Mouse (Mus musculus): ENCODE data around the gene B4galnt3.
"Not testable (repeated sequence)": the region's sequence is repeated elsewhere in the genome, so short reads cannot be mapped to it uniquely, and the experiment has no call there.

B4galnt3 gene

DNA sequence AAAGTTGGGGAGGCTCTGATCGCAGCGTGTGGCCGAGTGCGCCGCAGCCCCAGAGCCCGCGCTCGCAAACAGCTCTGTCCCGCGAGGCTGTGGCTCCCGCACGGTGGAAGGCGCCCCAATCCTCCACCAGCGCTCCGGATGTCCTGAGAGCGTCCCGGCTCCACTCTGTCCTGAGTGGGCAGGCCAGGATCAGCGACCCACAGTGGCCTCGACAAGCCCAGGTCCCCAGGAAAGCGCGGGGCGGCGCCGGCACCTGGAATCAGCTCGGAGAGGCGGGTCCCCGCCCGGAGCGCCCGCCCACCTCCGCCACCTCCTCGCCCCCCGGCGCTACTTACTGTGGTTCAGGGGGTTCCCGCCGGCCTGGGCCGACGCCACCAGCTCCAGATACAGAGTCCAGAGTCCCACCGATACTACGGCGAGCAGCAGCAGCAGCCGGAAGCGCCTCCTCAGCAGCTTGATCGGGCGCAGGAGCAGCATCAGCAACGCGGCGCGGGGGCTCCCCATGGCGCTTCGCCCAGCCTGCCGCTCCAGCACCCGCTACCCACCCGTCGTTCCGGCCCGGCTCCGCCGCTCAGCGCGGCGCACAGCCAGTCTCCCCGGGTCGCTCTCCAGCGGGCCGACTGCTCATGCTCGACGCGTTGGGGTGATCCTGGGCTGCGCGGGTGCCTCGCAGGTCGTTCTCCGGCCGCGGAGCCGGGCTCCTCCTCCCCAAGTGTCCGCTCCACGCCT, at the start of gene B4galnt3, which contains the start of gene D330020A13Rik:
B4galnt3 (minus strand) TSS at position 504 of the 729 bp plus-strand sequence.
D330020A13Rik (plus strand) TSS at position 309 of the 729 bp plus-strand sequence.
- DNase-seq (ENCODE audit: low spot score in 2 of 2): peak in 1 of 2 experiments; percentile 37

DNA sequence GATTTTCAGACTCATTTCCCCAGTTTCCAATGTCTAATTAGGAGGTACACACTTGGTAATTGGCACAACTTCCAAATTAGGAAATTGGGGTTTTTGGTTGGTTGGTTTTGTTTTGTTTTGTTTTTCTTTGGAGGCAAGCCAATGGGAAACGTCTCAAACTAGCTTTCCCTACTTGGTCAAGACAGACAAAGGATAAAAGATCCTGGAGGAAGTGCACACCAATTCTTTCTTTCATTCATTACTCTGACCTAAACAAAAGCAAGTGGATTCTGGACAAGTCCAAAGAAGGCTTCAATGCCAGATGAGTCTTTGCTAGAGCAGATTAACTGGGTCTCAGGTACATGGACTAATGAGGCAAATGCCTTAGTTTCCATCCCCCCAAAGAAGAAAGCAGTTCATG, 49.6 kb upstream of the B4galnt3 start:
- DNase-seq (ENCODE audit: low spot score in 2 of 2): no peak

DNA sequence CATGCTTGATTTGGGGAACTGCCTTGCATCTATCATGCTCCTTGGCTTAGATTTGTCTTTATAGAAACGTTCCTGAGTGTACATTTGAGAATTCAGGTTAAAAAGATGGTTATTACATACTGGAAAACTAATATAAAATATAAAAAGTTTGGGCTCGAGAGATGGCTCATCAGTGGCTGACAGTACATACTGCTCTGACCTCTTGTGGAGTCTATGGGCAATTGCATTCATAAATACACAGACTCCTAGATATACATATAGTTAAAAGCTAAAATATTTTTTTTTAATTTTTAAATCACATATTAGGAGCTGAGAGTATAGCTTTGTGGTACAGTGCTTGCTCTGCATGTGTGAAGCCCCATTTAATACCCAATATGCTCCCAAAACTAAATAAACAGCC, 38.0 kb upstream of the B4galnt3 start:
- DNase-seq (ENCODE audit: low spot score in 2 of 2): no peak

DNA sequence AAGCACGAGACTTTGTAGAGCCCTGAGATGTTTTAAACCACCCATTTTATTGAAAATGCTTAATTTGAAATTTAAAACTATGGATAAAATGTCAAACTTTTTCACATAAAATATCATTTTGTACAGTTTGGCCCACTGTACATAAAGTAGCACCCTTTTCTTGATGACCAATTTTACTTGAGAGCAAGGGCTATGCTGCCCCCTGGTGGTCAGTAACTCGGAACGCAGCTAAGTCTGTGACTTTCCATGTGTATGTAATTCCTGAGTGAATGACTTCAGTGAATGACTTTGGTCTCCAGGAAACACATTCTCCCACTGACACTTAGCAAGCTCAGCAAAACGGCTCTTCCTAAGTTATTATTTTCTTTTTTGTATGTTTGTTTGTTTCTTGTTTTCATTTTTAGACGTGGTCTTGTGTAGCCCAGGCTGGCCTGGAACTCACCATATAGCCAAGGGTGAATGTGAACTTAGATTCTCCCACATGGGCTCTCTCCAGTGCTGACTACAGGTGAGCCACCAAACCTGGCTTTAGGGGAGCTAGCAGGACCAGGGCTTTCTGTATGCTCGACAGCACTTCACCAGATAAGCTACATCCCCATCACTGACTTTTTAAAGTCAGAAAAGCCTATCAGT, 30.1 kb upstream of the B4galnt3 start:
- DNase-seq (ENCODE audit: low spot score in 2 of 2): peak; percentile 17 to 36

DNA sequence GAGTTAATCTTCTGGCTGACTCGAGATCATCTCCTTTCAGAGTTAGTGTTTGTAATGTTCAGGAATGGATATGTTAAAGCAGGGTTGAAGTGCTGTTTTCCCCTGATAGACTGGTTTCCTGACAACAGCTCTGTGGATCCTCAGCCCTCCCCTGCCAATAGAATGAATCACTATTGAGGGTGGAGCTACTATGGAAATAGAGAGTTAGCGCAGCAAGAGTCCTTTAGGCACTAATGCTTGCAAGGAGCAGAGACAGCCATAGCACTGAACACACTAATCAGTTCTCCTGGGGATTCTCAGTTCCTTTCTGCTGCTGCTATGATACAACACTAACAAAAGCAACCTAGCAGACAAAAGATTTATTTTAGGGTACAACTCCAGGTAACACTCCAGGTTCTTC, 26.0 kb upstream of the B4galnt3 start:
- no peak for DNase-seq (ENCODE audit: low spot score in 2 of 2)

DNA sequence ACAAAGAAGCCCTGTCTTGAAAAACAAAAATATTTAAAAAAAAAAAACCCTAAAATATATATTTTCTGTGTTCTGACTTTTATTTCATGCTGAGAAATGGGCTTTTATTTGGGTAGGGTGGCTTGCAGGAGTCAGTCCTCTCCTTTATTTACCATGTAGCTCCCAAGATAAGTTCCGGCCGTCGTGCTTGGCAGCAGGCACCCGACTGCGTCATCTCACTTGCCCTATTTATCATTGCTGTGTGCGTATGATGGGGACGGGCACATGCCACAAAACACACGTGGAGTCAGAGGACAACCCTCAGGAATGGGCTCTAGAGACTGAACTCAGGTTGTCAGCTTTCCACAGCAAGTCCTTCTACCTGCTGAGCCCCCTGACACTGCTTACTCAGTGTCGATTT, 24.8 kb upstream of the B4galnt3 start:
- DNase-seq (ENCODE audit: low spot score in 2 of 2): no peak

DNA sequence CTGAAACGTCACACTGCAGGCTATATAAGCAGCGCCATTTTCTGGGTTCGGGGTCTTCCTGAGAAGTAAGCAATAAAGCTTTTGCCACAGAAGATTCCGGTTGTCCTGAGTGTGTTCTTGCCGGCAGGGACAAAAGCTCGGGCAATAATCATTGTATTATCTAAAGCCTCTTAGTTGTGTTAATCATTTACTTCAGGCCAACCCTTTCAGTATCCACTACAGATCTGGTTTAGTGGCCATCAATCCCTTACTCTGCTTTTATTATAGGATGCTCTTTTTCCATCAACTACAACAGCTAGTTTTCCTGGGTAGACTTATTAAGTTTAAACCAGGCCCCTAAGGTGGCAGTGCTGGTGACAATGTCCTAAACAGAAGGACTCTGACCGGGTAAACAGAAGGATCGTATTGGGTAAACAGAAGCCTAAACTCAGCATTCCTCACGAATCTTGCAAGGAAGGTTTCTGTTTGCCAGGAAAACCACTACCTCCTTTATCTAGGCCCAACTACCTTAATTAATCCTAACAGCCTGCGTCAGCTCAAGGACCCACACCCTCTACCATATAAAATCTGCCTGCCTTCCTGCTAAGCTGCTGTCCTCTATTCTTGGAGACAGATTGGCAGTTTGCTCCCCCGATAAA, 24.1 kb upstream of the B4galnt3 start:
- DNase-seq (ENCODE audit: low spot score in 2 of 2): no peak

DNA sequence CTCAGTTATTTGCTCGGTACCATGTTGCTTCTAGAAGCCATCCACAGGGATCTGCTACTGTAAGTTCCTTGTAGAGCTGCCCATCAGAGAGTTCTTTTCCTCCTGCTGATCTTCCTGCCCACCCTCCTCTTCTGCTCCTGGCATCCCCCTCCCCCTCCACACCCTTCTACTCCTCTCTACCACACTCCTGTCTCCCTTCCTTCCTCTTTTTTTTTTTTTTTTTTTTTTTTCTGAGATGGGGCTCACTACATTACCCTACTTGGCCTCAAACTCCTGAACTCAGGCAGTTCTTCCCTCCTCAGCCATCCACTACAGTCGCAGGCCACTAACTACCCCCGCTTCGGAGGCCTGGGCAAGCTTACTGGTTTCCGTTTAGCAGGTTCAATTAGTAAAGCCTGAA, 18.1 kb upstream of the B4galnt3 start:
- DNase-seq (ENCODE audit: low spot score in 2 of 2): no peak

DNA sequence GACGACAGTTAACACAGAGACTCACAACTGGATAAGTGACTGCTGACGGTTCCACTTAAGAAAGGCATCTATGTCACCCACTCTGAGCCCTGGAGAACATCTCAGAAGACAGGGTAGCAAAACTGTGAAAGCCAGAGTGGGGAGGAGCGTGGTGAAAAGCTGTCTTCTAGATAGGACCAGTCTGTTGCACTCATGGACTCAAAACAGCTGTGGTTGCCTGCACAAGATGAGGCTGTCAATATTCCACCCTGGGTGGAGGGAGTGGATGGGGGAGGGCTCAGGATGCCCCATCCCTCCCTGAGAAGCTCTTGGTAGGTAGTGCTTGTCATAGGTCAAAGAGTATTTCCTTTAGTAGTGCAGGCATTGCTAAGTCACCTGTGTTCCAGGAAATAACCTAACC, 15.4 kb upstream of the B4galnt3 start:
- DNase-seq (ENCODE audit: low spot score in 2 of 2): no peak

DNA sequence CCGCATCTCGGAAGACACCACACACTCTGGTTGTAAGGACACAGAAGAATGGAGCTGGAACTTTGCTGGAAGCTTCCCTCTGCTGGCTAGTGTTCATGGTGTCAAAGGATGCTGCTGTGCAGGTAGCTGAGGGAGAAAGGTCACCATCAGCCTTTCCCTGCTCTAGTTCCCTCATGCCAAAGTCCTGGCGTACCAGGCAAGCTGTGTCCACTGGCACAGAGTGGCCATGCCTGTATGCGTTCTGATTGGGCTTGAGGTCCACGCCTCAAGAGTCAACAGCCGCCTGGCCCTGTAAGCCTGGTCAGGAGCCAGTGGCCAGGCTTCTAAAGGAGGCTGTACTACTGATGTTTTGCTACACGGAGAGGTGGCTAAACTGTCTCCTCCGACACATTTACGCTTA, 15.0 kb upstream of the B4galnt3 start:
- no peak for DNase-seq (ENCODE audit: low spot score in 2 of 2)

DNA sequence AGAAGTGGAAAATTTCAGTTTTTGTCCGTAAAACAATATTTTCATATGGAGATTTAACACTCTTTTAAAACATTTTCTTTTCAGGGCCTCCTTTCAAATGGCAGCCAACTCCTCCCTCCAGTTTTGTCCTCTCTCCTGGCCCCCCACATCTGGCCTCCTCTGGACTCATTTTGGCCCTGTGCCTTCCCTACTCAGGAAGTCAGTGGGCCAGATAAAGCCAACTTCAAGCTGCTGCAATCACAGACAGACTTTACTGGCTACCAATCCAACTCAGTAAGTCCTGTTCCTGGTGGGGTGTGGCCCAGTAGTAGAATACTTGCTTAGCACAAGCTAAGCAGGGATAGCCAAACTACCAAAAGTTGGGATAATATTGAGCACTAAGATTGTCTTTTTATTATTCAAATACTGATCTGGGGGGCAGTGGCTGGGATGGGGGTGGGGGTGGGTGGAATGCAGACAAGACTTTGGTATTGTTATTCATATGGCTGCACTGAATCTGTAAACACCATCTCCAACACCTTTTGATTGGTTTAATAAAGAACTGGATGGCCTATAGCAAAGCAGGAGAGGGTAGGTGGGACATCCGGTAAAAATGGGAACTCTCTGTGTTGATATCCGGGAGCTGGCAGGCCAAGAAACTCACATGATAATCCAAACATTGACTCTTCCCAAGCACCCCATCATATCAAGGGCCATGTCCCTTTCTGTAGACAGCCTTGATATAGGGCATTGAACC, 12.7 kb upstream of the B4galnt3 start:
- DNase-seq (ENCODE audit: low spot score in 2 of 2): no peak

DNA sequence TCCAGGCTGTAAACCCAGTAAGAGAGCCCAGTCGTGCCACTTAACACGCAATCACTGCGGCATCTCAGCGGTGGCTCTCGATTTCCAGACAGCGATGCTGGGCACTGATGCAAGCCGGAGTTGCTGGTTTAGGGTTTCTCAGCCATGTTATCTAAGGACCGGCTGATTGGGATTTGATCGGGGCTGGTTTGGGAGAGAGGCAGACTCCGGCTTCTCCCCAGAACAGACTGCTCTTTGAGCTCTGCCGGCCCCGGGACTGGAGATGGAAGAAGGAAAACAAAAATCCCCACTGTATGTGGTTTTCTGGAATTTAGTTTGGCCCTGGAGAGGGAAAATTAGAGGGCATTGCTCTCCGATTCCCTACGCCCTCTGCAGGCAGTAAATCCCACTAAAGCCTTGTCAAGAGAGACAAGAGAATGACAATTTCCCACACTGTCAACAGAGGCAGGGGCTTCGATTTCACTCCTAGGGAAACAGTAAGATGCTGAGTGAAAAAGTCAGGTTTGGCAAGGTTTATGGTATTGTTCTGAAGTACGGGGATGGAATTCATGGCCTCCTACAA, 8.5 kb upstream of the B4galnt3 start:
- DNase-seq (ENCODE audit: low spot score in 2 of 2): no peak

DNA sequence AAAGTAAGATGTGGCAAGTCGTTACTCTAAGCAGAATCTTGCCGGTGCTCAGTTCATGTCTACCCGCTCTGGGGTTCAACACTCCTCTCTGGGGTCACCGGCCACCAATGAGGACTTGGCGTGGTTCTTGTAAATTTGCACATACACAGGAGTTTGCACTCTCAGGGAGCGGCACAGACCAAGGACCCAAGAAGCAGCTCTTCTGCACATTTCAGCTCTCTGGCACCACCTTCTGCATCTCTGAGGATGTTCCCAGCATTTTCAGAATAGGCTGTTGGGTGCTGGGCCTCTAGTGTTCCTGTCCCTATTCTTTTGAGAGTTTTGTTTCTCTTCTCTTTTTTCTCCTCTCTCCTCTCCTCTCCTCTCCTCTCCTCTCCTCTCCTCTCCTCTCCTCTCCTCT, 6.8 kb upstream of the B4galnt3 start:
- peak in 1 of 2 experiments; percentile 13 for DNase-seq (ENCODE audit: low spot score in 2 of 2)

DNA sequence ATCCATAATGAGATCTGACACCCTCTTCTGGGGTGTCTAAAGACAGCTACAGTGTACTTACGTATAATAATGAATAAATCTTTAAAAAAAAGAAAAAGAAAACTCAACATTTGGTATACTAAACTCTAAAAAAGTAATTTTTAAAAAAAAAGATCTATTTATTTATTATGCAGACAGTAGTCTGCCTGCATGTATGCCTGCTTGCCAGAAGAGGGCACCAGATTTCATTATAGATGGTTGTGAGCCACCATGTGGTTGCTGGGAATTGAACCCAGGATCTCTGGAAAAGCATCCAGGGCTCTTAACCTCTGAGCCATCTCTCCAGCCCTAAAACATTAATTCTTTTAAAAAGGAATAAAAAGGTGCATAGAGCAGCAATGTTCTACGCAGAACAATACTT, 2.2 kb upstream of the B4galnt3 start:
- DNase-seq (ENCODE audit: low spot score in 2 of 2): not testable (repeated sequence)

DNA sequence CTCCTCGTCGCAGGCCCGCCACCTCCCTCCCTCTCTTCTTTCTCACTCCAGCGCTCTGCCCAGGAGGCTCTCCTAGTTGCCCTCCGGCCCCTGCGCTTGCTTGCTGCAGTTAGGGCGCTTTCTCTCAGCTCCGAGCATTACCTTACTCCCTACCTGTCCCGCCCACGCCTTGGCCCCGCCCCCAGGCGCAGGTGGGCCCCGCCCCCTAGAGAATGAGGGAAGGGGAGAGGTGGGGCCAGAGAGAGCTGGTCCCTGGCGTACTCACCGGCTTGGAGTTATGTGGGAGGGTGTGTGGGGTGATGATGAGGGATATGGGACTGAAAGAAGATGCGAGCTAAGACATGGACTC, 400 bp upstream of the B4galnt3 start:
- DNase-seq (ENCODE audit: low spot score in 2 of 2): peak; percentile 15 to 80

DNA sequence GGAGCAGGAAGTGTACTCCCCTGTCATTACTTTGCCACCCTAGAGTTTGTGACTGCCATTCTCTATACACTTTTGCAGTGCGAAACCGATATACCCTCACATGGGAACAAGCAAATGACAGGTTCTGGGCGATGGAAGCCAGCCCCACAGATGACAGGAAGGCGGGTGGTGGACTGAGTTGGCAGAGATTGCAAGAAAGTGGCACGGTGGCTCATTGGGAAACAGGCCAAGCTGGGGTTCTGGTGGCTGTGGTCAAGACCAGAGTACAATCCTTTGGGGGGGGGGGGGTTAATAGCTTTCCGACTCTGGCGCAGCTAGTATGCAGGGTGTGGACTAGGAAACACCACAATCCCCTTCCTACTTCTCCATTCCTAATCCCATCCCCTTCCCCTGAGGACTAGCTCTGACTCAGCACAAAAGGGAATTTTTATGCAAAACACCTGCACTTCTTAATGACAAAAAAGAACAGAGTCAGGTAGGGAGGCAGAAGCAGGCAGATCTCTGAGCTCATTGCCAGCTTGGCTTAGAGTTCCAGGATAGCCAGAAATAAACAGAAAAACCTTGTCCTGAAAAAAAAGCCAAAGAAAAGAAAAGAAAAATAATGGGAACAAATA, 2.9 kb downstream of the B4galnt3 start:
- no peak for DNase-seq (ENCODE audit: low spot score in 2 of 2)

DNA sequence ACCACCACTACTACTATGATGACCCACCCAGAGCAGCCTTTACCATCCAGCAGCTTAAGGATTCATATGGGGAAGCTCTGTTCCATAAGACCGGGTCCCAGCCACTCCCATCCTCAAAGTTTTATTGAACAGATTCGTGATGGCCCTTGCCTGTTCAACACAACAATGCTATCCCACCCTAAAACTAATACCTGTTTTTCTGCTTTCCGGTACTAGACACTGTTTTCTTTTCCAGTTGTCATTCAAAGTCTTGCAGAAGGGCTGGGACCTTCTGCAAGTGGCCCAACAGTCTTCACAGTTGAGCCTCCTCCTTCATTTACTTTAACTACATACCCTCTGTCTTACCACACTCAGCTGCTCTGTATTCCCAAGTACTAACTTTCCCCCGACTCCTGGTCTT, 4.9 kb downstream of the B4galnt3 start:
- DNase-seq (ENCODE audit: low spot score in 2 of 2): no peak

DNA sequence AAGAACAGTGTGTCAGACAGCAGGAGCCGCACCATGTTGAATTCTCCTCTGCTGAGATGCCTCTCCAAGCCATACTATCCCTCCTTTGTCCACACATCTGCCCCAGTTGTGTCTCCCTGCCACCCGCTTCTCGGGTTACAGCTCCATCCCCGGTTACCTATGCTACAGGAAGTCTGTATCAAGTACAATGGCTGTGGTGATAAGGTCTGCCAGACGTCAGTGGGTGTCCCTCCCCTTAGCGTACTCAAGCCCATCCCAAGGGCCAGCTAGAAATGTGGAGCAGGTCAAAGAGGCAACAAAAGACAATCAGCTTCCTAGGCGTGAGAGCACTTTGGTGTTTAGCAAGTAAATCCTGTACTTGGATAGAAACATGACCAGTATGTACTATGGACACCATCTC, 5.8 kb downstream of the B4galnt3 start:
- no peak for DNase-seq (ENCODE audit: low spot score in 2 of 2)

DNA sequence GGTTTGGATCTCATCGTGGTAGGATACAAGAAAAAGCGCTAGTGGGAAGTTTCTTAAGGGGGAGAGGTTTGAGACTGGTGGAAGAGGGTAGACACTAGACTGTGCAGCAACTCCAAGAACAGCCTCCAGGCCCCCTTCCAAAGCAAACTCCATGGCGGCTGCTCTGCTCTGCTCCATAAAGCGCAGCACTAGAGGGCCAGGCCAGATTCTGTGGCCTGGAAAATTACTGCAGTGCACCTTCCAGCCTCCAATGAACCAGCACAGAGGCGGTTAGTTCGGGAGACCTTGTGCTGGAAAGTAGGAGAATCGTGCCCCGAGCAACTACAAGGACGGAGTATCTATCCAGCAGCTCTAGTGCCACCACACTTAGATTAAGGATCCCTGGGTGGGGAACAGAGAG, 7.1 kb downstream of the B4galnt3 start:
- no peak for DNase-seq (ENCODE audit: low spot score in 2 of 2)

DNA sequence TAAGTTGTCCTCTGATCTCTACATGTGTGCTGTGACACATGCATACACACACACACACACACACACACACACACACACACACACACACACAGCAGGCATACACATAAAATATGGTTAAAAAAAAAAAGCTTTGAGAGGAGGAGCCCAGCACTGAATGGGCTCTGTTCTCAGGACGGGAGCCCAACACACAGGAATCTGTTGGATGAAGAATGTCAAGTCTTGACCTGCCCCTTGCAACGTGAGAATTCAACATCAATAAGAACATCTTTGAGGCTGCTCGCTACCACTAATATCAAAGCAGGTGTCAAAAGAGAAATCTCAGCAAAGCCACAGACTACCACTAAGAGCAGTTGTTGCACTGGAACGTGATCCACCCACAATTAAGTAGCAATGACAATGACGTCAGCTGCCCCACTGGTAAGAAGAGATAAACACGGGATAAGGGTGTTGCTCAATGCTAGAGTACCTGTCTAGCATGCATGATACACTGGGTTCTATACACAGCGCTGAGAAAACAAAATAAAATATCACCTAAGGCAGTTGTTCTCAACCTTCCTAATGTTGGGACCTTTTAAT, 17.4 kb downstream of the B4galnt3 start:
- DNase-seq (ENCODE audit: low spot score in 2 of 2): no peak

DNA sequence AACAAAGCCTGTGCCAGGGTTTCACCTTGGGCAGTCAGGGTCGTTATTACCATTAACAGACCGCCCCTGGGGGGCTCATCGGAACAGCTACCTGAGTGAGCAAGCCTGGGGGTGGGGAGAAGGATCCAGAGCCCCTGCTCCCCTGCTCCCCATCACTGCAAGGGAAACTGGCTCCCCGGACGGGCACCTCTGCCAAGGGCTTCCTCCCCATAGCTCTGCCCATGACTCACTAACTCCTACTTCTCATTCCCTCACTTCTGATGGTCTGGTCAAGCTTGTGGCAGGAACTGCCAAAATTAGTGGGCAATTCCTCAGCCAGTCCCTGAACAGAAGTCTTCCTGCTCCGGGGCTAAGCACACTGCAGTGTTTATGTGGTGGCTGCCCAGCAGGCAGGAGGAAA, 19.1 kb downstream of the B4galnt3 start:
- DNase-seq (ENCODE audit: low spot score in 2 of 2): no peak

All from urinary bladder, adult 18-20 months (tissue).